Mouse (Mus musculus) liver, postnatal 0 days (tissue): Measurements from ENCODE around the gene Fabp2. TPM values are rescaled to one million over a fixed set of nuclear protein-coding genes. Genes with fewer than 3 reads are reported as not detected.

ENCODE experiments used
- ATAC-seq: fragments of 200-750 bp; cut with Nextera tagmentation; 2 replicates; pipeline ENCODE4 v1.8.0; 2017; ENCODE audit warnings: mild to moderate bottlenecking, moderate library complexity
- DNase-seq: peaks from one replicate; pipeline ENCODE4 v3.0.0-alpha.2; 2016
- H3K27ac ChIP-seq: fragments of 300-500 bp; sonication (generic); 2 replicates; pipeline ENCODE4 v1.5.1; 2014; ENCODE audit warnings: antibody characterized with exemption, moderate library complexity, mild to moderate bottlenecking, low read depth
- H3K27me3 ChIP-seq: fragments of 300-500 bp; sonication (generic); 2 replicates; pipeline ENCODE4 v1.6.1; 2014; ENCODE audit warnings: low read length, control low read depth, mixed read lengths; ENCODE audit not compliant: insufficient read depth
- H3K36me3 ChIP-seq: fragments of 300-500 bp; sonication (generic); replicated peaks from 2 replicates; pipeline ENCODE4 v1.6.1; 2014; ENCODE audit warnings: mild to moderate bottlenecking, control low read depth, low read length, moderate library complexity, mixed read lengths; ENCODE audit not compliant: insufficient read depth
- H3K4me1 ChIP-seq: fragments of 300-500 bp; sonication (generic); 2 replicates; pipeline ENCODE4 v1.6.1; 2014; ENCODE audit warnings: antibody characterized with exemption, mild to moderate bottlenecking, control low read depth; ENCODE audit not compliant: insufficient read depth
- H3K4me2 ChIP-seq: fragments of 300-500 bp; sonication (generic); 2 replicates; pipeline ENCODE4 v1.6.1; 2014; ENCODE audit warnings: low read depth, mild to moderate bottlenecking, low read length, moderate library complexity, mixed read lengths
- H3K4me3 ChIP-seq: fragments of 300-500 bp; sonication (generic); 2 replicates; pipeline ENCODE4 v1.5.1; 2014; ENCODE audit warnings: low read depth, low read length
- H3K9ac ChIP-seq: fragments of 300-500 bp; sonication (generic); replicated peaks from 2 replicates; pipeline ENCODE4 v1.6.1; 2014; ENCODE audit warnings: mild to moderate bottlenecking, moderate library complexity
- H3K9me3 ChIP-seq: fragments of 300-500 bp; sonication (generic); 2 replicates; pipeline ENCODE4 v1.6.1; 2016; ENCODE audit warnings: mild to moderate bottlenecking, control low read depth, low read length, mixed read lengths
- CTCF ChIP-seq: sonication (generic); IDR thresholded peaks from 2 replicates; pipeline ENCODE4 v1.5.1; 2016; ENCODE audit warnings: antibody characterized with exemption, low read depth
- EP300 ChIP-seq: IDR thresholded peaks from 2 replicates; pipeline ENCODE4 v1.6.1; 2016; ENCODE audit warnings: antibody characterized with exemption, low read depth, mild to moderate bottlenecking
- WGBS: fragments of 180-500 bp; shearing (Covaris S2); extraction: QIAGEN DNeasy Blood & Tissue Kit; methylation state at CpG from one replicate; pipeline ENCODE4 v1.1.7; 2014; ENCODE audit not compliant: insufficient replicate concordance; 5-methylcytosine and 5-hydroxymethylcytosine counted together
- polyA plus RNA-seq: library from polyadenylated mRNA; unstranded; fragments of >200 nt; fragmentation: Nextera tagmentation; extraction: Ambion mirVana; gene quantifications from 2 replicates; pipeline ENCODE4 v1.2.1, GENCODE M21; 2015

Fabp2 gene
- polyA plus RNA-seq, 1 experiment from 2014 or later = 42.2 TPM

DNA sequence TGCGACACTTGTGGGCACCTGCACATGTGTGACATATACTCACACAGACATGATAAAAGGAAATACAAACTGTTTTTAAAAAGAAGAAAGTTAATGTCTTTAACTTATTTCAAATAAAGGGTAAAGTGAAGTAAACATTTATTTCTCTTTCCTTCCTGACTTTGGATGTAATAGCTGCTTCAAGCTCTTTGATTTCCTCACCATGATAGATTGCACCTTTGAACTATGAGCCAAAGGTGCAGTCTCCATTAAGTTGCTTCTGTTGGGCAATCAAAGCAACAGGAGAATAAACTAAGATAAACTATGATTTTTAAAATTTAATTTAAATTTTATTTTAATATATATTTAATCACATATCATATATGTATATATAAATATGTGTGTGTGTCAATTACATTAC lies 26.6 kb upstream of the Fabp2 start:
- H3K9me3 ChIP-seq = no peaks in the 10 kb centered on the region
- no peak overlapping the region for H3K4me2 ChIP-seq
- no peaks in the 10 kb centered on the region for H3K4me1 ChIP-seq
- DNase-seq (no peak), ATAC-seq (no peak)
- H3K4me3 ChIP-seq = no peak overlapping the region
- no peak for TF ChIP-seq EP300
- TF ChIP-seq CTCF = no peak
- H3K27me3 ChIP-seq = no peaks in the 10 kb centered on the region
- no peaks in the 10 kb centered on the region for H3K36me3 ChIP-seq
- no peak overlapping the region for H3K9ac ChIP-seq
- no peak overlapping the region for H3K27ac ChIP-seq
- WGBS = 96% methylated on average over 1 of the region's 1 CpGs

DNA sequence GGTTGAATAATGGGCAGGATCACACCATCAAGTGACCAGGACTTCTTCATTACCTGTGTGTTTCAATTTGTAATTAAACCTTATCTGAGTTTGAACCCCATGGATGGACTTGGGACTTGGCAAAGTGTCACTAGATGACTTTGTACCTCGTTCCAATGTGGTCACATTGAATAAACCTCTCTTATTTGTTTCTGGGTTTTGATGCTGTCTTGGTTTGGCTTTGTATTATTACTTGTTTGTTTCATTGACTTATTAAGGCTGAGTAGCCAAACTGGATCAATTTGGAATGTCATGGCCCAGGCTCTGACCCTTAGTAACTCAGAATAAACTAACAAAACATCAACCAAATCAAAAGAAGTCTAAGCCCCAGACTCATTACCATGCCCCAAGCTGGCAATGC lies 23.3 kb upstream of the Fabp2 start:
- no peak overlapping the region for H3K27ac ChIP-seq
- no peak overlapping the region for H3K4me3 ChIP-seq
- H3K9ac ChIP-seq = no peak overlapping the region
- no peaks in the 10 kb centered on the region for H3K36me3 ChIP-seq
- TF ChIP-seq EP300 (no peak), CTCF (no peak)
- no peaks in the 10 kb centered on the region for H3K4me1 ChIP-seq
- no peak for DNase-seq
- WGBS = 60% methylated on average over 1 of the region's 1 CpGs
- no peak for ATAC-seq
- no peaks in the 10 kb centered on the region for H3K27me3 ChIP-seq
- no peak overlapping the region for H3K4me2 ChIP-seq
- no peaks in the 10 kb centered on the region for H3K9me3 ChIP-seq

GRCm38 (mm10) chr3:122876870-122877269 lies 18.0 kb upstream of the Fabp2 start:
- H3K36me3 ChIP-seq = no peaks in the 10 kb centered on the region
- H3K4me1 ChIP-seq = no peaks in the 10 kb centered on the region
- H3K27ac ChIP-seq = no peak overlapping the region
- TF ChIP-seq EP300 = no peak
- TF ChIP-seq CTCF = no peak
- ATAC-seq (no peak), DNase-seq (no peak)
- no peak overlapping the region for H3K4me2 ChIP-seq
- no peak overlapping the region for H3K4me3 ChIP-seq
- no peaks in the 10 kb centered on the region for H3K9me3 ChIP-seq
- H3K27me3 ChIP-seq = no peaks in the 10 kb centered on the region
- 77% methylated on average over 2 of the region's 2 CpGs for WGBS
- H3K9ac ChIP-seq = no peak overlapping the region

DNA sequence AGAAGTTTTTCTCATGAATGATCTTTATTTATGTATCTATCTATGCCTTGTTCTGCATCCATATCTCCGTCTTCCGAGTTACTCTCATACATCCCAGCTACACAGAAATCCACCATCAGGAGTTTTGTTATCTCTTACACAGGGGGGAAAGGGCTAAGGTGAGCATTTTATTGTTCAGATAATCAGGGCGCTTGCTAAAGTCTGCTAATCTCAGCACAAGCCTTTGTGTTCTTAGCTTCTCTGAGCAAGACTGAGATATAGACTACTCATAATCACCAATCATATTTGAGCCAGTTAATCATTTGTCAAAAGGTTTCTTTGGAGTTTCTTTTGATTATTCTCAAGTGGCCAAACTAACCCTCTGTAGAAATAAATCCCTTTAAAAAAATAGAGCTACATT lies 17.3 kb upstream of the Fabp2 start:
- Histone ChIP-seq H3K36me3 (no peaks in the 10 kb centered on the region), H3K27ac (no peak overlapping the region), H3K4me3 (no peak overlapping the region), H3K4me2 (no peak overlapping the region), H3K9me3 (no peaks in the 10 kb centered on the region), H3K4me1 (no peaks in the 10 kb centered on the region), H3K9ac (no peak overlapping the region), H3K27me3 (no peaks in the 10 kb centered on the region)
- 73% methylated on average over 3 of the region's 3 CpGs for WGBS
- ATAC-seq = no peak
- no peak for DNase-seq
- TF ChIP-seq EP300 = no peak
- no peak for TF ChIP-seq CTCF

DNA sequence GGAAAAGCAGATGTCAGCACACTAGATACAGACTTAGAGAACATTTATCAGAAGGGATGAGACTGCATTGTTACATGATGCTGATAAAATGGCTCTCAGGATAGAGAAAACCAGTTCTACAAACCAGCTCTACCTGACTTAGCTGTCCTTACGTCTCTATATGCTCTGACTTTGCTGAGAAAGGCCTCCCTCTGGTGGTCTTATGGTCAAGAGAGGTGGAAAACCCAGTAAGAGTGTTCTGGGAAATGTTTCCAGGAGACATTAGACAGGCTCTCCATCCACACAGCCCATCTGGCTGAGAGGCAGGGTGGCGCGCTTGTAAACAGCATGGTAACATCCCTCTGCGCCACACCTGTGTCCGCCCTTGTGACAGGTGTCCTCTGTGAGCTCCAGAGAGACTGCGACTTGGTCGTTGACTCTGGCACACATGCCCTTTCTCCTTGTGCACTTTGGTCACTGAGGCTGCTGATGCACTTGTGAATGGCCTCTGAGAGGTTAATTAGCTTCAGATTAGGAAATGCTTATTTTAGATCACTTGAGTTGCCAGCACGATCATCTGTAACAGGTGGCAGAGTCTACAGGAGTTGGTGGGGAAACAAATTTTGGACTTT lies 16.1 kb upstream of the Fabp2 start:
- 76% methylated on average over 8 of the region's 8 CpGs for WGBS
- Histone ChIP-seq H3K4me3 (no peak overlapping the region), H3K36me3 (no peaks in the 10 kb centered on the region), H3K4me2 (no peak overlapping the region), H3K27ac (no peak overlapping the region), H3K4me1 (no peaks in the 10 kb centered on the region), H3K9me3 (no peaks in the 10 kb centered on the region), H3K27me3 (no peaks in the 10 kb centered on the region), H3K9ac (no peak overlapping the region)
- ATAC-seq = no peak
- DNase-seq = no peak
- TF ChIP-seq CTCF (no peak), EP300 (no peak)

- Histone ChIP-seq H3K4me1 (no peaks in the 10 kb centered on the region; the same call in 1 of the 2 replicates), H3K36me3 (no peaks in the 10 kb centered on the region), H3K4me3 (no peak overlapping the region), H3K9ac (no peak overlapping the region), H3K27ac (peak overlapping the region; percentile 44; the same call in 1 of the 2 replicates), H3K9me3 (no peaks in the 10 kb centered on the region), H3K4me2 (no peak overlapping the region), H3K27me3 (no peaks in the 10 kb centered on the region)
- TF ChIP-seq CTCF (no peak), EP300 (no peak)
- WGBS = 58% methylated on average over 4 of the region's 4 CpGs
- DNase-seq (no peak), ATAC-seq (no peak)
These were observed 7.2 kb upstream of the Fabp2 start for GRCm38 (mm10) chr3:122887505-122888301.
